Mouse (Mus musculus): Measurements from ENCODE around the gene Ccdc134.

DNA sequence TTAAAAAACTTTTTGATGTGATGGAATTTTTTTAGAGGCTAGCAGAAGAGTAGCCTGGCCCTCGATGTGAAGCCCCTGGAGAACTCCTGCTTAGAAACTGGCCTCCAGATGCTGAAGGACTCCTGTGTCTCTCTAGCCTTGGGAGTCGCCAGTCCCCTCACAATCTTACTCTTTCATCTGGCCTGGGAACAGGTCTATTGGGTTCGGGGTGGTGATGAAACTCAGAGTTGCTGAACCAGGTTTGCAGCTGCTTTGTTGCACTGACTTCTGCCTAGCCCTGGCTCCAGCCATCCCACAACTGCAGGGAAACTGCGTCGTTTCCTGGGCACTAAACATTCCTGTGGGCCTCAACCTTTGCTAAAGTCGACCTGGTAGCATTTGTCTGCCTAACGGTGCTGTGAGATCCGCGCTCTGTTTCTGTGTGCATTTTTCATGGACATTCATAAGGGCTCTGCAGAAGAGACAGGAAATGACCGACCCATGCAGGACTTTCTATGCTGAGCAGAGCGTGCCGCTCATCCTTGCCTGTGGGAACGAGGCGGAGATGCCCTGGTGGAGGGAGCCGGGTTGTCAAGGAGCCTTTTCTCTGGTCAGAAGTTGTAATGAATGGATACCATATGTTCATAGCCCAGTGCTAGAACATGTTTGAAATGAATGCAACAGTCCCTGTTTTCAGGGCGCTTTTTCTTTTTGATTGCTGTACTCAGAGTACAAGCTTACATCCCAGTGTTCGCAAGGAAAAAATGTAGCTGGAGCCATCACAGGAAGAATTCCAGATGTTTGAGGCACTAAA, 30.7 kb downstream of the Ccdc134 start:
- no peak for TF ChIP-seq CTCF (IDR thresholded peaks at IDR 0.05; ENCODE audit: low read depth)
- no peak for TF ChIP-seq EP300 (optimal IDR thresholded peaks at IDR 0.05)
